Mouse (Mus musculus) kidney, adult 10 weeks (tissue): Measurements from ENCODE around the gene Fkbp1a. TPM values are rescaled to one million over a fixed set of nuclear protein-coding genes. Genes with fewer than 3 reads are reported as not detected.

Experiments
- polyA plus RNA-seq: library from polyadenylated mRNA; stranded (reverse); fragments of 350-450 nt; fragmentation: Illumina TruSeq; extraction: RNeasy Lipid Tissue Mini Kit (QIAGEN cat#74804); gene quantifications from one replicate; pipeline ENCODE4 v1.2.3, GENCODE M21; 2014; ENCODE audit warnings: low read depth, low replicate concordance

The Fkbp1a gene
- polyA plus RNA-seq = 123 TPM

GRCm38 (mm10) chr2:151542323-151543062, at the start of gene Fkbp1a:
TSS of gene Fkbp1a (plus strand) at chr2:151542483.

GRCm38 (mm10) chr2:151494035-151494803, 48.1 kb upstream of the Fkbp1a start, which contains the start of gene Nsfl1c:
TSS of gene Nsfl1c (plus strand) at chr2:151494182.

DNA sequence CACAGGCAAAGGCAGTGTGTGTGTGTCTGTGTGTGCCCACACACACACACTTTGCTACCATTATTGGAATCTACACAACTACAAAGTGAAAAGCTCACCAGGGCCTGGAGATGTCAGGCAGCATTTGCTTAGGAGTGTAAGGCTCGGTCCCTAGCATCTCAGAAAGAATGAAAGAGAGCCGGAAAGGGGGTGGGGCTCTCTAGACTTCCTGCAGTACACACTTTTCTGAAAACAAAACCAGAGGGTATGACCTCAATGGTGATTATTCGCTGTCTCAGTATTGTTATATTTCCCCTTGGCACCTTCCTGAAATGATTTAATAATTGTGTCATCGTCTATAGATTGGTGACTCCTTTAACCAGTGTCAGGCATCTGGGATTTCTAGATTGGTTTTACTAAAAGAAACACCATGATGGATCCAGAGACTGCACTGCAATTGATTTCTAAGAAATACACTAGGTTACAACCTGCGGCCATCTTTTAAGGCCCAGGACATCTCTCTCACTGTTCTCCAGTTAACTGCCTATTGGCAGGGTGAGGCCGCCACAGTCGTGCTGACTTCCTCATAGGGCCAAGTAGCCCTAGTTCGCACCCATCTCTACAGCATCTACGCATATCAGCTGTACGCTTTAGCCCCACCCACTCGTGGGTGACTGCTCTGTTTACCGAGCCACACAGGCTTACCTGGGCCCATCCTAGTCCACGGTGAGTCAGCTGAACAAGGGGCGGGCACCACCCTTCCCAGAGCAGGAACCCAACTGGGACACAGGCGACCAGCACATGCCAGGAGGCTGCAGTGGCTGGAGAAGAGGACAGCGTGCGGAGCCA, 29.8 kb downstream of the Fkbp1a start, which contains the start of gene Sdcbp2:
Gene Sdcbp2 (plus strand): TSS at position 750 of the 828 bp plus-strand sequence.

Other genes with a start within 250 kb of the Fkbp1a start
- gene 4921509C19Rik, start 66.3 kb upstream of the Fkbp1a start, polyA plus RNA-seq = not detected
- 39.5 TPM for gene Nsfl1c, start 48.3 kb upstream of the Fkbp1a start, polyA plus RNA-seq
- gene Sdcbp2, start 30.1 kb downstream of the Fkbp1a start, polyA plus RNA-seq = not detected
- gene Snph, start 90.1 kb downstream of the Fkbp1a start, polyA plus RNA-seq = not detected
- gene Rad21l, start 126.0 kb downstream of the Fkbp1a start, polyA plus RNA-seq = not detected
- gene Tmem74b, start 159.5 kb downstream of the Fkbp1a start, polyA plus RNA-seq = not detected
- gene Psmf1, start 201.7 kb downstream of the Fkbp1a start, polyA plus RNA-seq = 9.2 TPM